Mouse (Mus musculus): ENCODE data around the gene Hspb9.

The Hspb9 gene

DNA sequence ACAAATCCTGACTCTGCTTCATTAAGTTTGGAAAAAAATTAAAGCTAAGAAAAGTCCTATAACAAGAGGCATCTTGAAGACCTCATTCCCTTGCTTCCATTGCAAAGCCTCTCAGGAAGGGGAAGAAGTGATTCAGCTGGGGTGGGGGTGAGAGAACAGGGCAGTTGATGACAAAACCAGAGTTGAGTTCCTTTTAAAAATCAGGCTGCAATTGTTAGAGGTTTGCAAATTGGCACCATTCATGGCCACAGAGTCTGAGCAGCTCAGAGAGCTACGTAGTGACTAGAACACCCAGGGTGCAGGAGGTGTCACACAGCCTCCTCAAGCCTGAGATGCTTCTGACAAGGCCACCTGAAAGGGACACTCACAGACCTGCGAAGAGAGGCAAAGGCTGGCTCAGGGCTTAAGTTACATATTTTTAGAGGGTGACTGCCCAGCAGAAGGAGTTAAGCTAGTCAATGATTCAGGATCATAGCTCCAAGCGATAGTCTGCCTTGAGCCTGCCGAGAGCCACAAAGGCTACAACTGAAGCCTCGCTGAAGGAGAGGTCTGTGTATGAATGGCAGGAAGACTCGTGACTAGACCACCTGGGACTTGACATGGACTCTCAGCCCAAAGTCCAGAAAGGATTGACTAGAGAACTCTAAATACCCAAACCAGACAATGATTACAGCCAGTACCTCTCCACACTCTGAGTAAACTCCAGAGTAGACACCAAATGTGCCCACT lies 17.0 kb downstream of the Hspb9 start:
- no peak for DNase-seq (ENCODE audit: low spot score)

DNA sequence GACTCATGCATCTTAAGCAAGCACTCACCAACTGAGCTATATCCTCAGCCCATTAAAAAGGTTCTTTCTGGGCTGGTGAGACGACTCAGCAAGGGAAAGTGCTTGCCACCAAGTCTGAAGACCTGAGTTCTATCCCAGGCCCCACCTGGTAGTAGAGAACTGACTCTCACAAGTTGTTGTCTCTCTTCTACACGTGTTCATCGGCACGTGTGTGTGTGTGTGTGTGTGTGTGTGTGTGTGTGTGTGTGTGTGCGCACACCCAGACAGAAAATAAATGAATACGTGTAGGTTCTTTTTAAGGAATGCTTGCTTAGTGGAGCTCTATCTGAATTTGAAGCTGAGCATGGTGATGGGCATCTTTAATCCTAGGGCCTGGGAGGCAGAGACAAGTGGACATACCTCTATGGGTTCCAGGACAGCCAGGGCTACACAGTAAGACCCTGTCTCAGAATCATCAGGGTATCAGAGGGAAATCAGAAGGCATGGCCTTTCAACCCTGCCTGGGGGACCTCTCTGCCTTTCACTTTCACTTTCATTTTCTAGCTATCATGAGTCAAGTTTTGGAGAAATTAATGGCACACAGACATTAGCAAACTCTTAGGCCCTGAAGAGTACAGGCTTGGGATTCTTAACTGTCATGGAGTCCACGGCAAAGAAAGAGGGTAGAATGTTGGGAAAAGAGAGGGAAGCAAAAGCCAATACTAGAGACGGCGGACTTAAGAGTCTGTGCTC lies 21.6 kb downstream of the Hspb9 start:
- no peak for DNase-seq (ENCODE audit: low spot score)

DNA sequence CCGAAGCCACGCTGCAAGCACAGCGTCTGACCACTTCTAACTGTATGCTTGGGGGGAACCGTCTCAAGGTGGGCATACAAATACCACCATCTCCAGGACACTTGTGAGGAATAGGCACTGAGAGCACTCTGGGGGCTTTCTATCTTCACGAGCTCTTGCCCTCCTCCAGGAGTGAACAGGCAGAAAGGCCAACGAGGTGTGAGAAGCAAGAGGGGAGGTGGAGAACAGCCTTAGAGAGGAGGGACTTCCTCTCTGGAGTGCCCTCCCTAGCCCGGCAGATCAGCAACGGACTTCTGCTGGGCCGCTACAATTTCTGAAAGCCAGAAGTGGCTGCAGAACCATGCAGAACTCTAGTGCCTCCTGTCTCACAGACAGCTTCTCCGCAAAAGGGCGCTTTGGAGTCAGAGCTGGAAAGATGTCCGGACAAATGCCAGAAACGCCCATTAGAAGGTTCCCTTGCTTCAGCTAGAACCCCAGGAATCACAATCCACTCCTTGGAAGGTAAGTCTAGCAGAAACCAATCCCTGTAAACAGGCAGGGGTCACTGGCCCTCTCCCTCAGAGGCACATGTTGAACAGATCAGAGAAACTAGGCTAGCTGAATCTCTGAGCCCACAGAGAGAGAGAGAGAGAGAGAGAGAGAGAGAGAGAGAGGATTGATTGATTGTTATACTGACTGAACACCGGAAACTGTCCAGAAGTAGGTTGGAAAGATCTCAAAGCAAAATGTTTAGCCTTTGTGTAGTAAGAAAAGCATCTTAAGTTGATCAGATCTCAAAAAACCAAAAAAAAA lies 22.5 kb downstream of the Hspb9 start:
- no peak for DNase-seq (ENCODE audit: low spot score)

DNA sequence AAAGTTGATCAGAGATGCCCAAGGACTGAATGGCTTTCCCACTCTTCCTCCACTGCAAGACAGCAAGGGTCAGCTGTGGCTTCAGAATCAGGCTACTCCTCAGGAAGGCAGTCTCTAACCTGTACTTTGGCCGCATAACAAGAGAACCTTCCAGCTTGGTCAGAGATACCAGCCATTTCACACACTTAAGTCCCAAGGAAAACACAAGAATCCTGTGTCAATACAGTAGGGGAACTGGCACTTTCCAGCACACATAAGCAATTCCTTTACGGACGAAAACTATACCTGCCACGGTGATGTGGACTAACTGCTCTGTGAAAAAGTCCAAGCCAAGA lies 23.1 kb downstream of the Hspb9 start:
- DNase-seq (ENCODE audit: low spot score), result no peak

DNA sequence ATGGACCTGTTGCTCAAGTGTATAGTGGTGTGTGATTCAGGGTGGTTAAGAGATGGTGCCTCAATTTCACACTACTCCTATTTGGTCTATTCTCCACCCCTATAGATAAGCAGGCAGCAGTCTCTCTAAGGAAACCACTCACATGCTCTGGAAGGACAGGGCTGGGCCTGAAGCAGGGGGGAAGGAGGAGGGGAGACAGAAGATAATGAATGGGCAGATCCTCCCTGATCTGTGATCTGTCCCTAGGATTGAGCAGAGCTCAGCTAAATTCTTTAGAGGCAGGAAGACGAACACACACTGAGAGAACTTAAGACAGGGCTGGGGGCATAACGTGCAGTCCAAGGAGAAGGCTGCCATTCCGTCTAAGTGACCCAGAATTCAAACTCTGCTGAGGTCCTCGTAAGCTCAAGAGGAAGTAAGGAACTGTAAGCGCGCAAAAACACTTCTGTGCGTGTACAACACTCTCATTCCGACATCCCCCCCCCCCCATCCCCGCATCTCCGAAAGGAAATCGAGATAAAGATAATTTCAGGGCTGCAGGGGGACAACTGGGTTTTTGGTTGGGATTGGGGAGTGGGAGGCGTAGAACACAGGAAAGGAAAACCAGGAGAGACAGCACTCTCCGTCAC lies 23.6 kb downstream of the Hspb9 start:
- no peak for DNase-seq (ENCODE audit: low spot score)

DNA sequence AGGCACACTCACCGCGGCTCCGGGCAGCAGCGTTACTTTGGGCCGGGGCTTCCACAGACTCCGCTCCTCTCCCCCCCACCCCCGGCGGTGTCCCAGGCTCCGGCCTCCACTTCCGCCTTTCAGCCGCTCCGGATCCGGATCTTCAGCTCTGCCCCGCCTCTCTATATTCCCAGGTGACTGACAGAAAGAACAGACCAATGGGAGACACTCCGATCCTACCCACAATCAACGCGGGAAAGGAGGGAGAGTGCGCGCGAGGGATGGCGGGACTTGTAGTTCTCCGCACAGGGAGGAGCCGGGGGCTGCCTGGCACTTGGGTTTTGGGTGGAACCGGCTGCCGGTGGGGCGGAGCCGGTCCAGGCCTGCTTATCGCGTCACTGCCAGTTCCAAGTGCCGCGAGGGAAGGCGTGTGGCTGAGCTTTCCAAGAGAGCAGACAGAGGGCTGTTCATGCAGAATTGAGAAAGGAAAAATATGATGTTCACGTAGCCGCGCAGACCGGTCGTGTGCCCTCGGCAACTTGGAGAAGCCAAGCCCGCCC lies 24.5 kb downstream of the Hspb9 start, which contains the start of gene Rab5c:
Rab5c (minus strand) TSS at position 150 of the 539 bp plus-strand sequence.
- peak; percentile 98 for DNase-seq (ENCODE audit: low spot score)

DNA sequence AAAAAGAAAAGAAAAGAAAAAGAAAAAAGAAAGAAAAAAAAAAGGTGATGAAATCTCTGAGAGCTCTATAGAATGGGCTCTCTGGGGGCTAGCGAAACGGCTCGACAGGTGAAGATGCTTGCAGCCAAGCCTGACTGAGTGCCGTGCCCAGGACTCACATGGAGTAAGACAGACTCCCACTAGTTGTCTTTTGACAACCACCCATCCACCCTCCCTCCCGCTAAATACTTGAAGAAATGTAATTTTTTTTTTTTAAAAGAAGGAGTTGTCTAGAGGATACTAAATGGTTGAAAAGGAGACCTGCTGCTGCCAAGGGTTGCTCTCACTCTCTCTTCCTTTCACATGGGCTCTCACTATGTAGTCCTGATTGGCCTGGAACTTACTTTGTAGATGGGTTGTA lies 25.1 kb downstream of the Hspb9 start:
- no peak for DNase-seq (ENCODE audit: low spot score)

DNA sequence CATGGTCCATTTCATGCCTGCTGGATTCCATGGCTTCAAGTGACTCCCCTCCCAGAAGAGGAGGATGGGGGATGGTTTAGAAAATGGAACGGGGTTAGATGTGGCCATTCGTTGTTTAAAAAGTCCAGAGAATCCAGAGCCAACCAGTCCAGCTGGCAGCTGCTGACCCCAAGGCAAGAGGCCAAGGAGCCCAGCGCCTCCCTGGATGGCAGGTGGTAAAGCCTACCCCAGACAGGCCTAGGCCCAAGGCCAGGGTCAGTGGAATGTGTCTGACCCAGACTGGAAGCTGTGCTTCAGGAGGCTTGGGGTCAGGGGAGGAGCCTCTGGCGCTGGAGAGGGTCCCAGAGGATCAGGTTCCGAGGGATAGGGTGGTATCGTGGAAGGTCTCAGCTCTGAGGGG lies 27.7 kb downstream of the Hspb9 start:
- no peak for DNase-seq (ENCODE audit: low spot score)

DNA sequence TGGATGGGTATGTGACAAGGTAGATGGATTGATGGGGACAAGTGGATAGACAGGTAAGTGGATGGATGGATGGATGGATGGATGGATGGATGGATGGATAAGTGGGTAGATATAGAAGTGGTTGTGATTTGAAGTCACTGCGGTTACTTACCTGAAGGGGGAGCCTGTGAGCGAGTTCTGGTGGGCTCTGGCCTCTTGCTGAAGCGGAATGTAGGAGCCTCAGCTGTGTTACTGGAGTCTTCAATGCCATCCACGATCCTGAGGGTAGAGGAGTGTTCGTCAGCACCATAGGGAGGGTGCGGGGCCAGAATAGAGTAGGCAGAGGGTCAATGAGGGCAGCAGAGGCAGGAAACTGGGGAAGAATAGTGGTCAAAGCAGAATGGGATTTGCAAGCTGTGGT lies 31.4 kb downstream of the Hspb9 start:
- peak; percentile 36 for DNase-seq (ENCODE audit: low spot score)

DNA sequence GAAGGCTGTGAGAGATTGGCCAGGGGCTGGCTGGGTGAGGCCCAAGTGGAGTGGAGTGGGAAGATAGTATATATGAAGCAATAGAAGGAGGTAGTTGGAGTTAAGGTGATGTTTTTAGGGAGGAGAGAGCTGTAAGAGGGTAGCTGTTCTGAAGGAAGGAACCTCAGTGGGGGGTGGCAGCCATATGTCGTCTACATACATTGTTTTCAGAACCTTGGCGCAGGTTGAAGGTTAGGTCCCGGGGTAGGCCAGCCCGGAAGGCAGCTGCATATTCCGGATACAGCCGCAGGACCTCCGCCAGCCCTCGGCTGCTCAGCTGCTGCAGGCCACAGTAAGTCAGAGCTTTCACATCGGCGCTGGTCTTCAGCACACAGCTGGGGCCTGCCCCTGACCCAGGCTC lies 32.9 kb downstream of the Hspb9 start:
- DNase-seq (ENCODE audit: low spot score), result no peak

DNA sequence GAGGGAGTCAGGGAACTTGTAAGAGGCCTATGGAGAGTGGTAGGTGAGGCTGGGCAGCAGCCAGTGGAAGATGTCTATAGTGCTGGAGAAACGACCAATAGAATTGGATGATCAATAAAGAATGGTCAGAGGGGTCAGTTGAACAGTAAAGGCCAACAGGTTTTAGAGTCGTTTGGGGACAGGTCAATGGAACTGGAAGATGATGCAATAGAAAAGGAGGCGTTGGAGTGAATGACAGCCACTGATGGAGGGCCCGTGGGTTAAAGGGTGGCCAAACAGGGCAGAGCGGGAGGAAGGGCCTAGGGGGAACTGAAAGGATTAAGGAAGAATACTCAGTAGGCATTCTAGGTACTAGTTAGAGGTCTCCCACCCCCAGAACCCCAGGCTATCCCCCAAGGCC lies 33.5 kb downstream of the Hspb9 start:
- no peak for DNase-seq (ENCODE audit: low spot score)

DNA sequence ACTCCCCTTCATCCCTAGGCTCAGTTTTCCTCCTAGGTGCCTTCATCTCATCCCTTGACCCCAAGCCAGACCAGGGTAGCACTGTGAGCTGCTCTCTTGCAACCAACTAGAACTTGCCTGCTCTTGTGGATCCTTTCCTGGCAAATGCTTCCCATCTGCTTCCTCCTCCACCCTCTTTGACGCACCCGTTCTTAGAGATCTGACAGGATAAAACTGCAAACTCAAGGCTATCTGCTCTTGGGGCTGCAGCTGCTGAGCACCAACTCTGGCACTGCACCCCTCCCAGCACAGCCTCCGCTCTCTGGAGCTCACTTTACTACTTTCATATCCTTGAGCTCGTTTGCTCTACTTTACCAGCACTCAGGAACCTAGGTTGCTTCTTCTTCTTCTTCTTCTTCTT lies 35.0 kb downstream of the Hspb9 start:
- DNase-seq (ENCODE audit: low spot score), result no peak

DNA sequence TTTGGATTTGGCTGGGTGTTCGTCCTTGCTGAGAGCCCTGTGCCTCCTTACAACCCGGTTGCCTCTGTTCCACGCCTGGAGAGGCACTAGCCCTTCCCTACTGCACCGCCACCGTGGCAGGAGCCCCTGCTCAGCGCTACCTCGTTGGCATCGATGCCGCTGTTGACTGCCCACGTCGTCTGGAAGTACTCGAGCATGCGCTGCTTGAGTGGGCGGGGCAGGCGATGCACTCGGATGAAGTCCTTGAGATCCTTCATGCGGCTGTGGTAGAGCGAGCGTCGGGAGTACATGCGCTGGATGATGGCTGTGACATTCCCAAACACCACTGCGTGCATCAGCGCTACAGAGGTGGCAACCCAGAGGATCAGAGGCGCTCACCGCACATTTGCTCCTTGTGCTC lies 35.8 kb downstream of the Hspb9 start:
- DNase-seq (ENCODE audit: low spot score), result no peak

DNA sequence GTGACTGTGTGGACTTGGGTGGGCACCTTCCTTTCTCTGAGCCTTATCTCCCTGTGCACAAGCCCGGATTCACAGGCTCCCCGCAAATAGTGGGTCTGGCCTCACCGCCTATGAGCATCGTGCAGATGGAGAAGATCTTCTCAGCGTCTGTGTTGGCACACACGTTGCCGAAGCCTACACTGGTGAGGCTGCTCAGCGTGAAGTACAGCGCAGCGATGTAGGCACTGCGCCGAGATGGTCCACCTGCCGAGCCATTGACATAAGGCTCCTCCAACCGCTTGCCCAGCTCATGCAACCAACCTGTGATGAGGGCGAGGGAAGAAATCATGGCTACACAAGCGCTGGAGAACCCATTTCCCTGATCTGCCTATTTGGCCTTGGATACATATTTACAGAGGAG lies 36.5 kb downstream of the Hspb9 start:
- no peak for DNase-seq (ENCODE audit: low spot score)

DNA sequence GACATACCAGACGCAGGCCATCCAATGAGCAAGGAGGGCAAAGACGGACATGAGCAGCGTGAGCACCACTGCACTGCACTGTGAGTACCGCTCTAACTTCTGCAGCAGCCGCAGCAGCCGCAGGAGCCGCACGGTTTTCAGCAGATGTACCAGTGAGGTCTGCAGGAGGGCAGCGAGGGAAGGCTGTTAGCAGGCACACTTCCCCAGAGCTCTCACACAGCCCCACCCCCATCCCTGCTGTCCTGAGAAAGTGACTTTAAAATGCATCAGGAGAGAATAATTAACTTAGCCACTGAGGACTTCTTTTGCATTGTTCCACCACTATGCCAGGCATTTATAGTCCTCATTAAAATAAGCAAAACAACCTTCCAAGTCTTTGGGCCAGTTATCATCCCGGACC lies 38.6 kb downstream of the Hspb9 start:
- no peak for DNase-seq (ENCODE audit: low spot score)

DNA sequence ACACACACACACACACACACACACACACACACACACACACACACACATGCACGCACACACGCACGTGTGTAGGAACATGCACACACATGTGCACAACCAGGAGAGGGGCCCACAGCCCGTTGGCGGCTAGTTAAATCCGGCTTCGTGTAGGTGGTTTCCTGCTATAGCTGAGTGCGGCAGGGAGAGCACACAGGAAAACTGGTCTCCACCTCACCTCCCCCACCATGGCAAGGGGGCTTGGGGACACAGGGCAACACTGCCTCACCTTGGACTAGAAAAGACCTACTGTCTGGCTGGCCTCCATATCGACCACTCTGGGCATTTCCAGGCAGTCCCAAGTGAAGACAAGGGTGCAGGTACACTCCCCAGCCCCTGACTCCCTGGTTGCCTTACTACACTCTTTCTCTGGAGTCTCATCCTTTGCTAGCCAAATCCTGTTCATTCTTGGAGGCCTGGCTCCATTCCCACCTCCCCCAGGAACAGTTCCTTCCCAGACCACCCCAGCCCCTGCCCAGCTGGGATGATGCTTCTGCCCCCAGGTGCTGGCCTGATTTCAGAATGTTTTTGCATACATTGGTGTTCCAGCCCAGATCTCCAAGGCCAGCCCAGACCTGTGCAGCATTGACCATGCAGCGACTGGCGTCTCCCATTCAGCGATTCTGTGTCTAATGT lies 40.5 kb downstream of the Hspb9 start:
- DNase-seq (ENCODE audit: low spot score), result no peak

DNA sequence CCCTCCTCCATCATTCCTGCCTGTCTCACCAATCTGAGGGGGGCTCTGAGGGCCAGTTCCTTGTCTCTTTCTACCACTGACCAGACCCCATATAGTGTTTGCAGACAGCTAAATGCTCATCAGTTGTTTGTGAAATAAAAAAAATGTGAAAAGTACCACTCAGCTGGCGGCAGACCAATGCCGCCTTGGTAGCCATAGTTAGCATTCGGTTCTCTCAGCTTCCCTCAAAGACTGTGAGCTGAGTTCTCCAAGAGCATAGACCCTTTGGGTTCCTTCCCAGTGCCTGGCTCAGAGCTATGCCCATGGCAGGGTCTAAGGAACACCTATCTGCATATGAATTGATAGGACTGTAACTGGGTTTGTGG lies 41.0 kb downstream of the Hspb9 start:
- no peak for DNase-seq (ENCODE audit: low spot score)

DNA sequence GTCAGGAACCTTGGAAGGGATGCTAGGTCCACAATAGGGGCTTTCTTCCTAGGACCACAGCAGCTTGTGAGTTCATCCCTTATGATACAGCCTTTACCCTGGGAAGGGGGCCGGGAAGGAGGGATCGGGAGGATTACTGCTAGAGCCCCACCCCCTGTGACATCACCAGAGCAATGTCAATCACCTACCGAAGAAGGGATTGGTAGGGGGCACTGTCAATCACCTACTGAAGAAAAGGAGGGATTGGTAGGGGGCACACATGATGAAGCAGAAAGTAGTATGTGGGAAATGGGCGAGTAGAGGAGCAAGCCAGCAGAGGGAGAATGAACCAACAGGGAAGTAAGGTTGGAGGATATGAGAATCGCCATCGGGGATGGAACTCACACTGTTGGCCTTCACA lies 42.8 kb downstream of the Hspb9 start:
- DNase-seq (ENCODE audit: low spot score), result no peak

DNA sequence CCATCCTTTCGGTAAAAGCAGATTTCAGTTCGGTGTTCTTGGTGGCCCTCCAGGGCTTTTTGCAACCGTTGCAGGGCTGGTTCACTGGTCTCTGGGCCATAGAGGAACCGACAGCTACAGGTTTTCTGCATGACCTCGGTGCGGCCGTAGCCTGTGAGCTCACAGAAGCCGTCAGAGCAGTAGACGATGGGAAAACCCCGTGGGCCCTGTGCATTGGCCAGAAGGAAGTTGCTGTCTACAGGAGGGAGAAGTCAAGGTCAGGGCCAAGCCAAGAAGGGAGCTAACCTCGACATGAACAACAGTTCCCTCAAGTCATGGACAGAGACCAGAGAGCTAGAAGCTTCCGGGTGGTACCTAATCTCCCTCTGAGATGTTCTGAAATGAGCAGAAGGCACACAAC lies 43.9 kb downstream of the Hspb9 start:
- no peak for DNase-seq (ENCODE audit: low spot score)

DNA sequence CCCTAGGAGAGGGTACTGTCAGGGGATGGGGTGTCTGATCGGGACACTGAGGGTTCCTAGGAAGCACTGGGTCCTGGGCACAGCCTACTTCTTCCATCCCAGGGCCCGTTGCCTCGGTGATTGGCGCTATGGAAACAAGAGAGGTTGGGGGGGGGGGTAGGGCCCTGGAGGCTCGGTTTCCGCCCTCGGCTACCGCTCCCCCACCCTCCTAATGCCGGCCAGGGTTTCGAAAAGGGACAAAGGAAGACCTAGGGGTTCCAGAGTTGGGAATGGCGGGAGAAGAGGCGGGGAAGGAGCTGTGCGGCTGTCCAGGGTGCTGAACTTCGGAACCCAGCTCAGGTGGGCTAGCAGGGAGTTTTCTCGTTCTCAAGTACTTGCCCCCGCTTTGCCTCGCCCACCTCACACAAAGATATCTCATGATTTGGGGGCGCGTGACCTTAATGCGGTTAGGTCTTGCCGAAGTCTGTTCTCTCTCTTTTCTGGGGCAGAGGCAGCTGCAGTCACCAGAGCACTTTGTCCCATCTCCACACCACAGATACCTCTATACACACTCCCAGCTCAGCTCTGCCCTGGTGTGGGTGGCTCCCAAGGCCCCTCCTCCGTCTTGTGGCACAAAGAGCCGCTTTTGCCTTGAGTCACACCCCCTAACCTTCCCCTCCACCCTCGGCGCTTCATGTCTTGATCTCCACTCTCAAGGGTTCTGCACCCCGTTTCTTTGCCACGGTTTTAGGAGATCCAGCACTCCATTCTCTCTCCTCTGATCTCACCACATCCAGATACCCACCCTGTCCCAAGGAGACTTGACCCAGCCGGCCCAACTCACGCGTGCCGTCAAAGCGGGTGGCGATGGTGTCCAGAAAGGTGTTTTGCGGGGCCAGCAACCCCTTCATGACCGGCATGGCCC lies 45.3 kb downstream of the Hspb9 start:
- peak; percentile 69 for DNase-seq (ENCODE audit: low spot score)
